Mouse (Mus musculus) urinary bladder, adult 18-20 months (tissue): ENCODE measurements around the gene Ttc26.
"Not testable (repeated sequence)": the region's sequence is repeated elsewhere in the genome, so short reads cannot be mapped to it uniquely, and the experiment has no call there.

Experiments used
- DNase-seq, 2 experiments: peaks; one replicate each; pipeline ENCODE4 v3.0.0; 2022; ENCODE audit warnings: low spot score in 2 of 2, mixed read lengths in 2 of 2

Ttc26 gene

DNA sequence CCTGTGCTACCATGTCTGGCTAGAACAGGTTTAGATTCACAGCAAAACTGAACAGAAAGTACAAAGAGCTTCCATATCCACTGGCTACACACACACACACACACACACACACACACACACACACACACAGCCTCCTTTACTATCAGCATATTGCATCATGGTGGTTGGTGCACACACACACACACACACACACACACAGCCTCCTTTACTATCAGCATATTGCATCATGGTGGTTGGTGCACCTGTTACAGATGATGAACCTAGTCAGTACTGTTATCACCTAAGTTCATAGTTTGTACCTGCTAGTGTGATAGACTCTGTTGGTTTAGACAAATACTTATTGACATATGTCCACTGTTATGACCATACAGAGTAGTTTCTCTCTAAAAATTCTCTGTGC lies 75.2 kb downstream of the Ttc26 start:
- not testable (repeated sequence) for DNase-seq

DNA sequence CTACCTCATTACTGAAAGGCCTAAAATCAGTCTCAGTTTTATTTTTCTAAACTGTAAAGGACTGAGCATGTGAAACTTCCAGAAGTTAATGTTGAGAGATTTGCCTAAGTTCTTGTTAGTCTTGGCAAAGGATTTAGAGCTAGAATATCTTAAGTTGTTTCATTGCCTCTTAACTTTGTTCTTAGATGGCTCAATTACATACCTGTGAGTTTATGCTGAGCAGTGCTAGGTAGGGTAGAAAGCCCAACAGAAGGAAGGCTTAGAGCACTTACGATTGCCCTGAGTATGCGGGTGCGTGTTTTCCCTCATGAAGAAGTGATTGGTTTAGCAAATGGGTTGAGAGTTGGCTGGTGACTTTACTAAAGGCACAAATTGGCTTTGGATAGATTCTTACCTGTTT lies 76.8 kb downstream of the Ttc26 start:
- no peak for DNase-seq

DNA sequence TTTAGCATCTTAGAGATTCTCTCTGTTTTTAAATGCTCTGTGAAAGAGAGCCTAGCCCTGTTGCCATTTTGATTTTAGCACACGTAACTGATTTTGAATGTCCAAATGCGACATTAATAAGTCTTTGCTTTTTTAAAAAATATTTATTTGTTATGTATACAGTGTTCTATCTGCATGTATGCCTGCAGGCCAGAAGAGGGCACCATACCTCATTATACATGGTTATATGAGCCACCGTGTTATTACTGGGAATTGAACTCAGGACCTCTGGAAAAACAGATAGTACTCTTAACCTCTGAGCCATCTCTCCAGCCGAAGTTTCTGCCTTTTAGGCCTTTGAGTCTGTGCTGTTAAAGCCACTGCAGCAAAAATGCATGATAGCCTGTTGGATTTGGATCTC lies 88.3 kb downstream of the Ttc26 start:
- DNase-seq, result no peak
